Mouse (Mus musculus) fat pad, adult 2 months (tissue): ENCODE measurements around the gene Gm17174.
"Not testable (repeated sequence)": the region's sequence is repeated elsewhere in the genome, so short reads cannot be mapped to it uniquely, and the experiment has no call there.

Experiments
- DNase-seq: peaks from one replicate; pipeline ENCODE4 v3.0.0-alpha.2; 2011; ENCODE audit warnings: low read depth, low spot score; ENCODE audit errors: extremely low read depth

The Gm17174 gene

GRCm38 (mm10) chr14:51592039-51592438, at the start of gene Gm17174:
Gm17174 (minus strand) TSS chr14:51592139.
- DNase-seq = not testable (repeated sequence)

- not testable (repeated sequence) for DNase-seq
Measured at GRCm38 (mm10) chr14:51635566-51635965, 43.6 kb upstream of the Gm17174 start, which contains the start of gene Gm4181. Gm4181 (minus strand) TSS chr14:51635666.

DNA sequence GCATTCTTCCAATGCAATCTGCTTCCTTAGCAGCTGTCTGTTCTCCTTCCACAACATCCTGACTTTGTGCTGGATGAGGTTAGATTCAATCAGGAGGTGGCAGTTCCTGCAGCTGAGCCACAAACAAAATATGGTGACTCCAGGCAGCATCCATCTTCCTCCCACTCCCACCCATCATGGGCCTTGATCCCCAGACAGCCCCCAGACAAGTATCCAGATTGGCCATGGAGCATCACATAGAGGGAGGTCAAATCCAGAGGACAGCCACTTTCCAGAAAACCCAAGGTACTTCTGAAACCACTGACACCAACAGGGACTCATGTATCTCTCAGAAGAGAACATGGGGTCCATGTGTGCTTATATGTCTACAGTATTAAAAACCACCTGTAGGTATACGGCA, 40.5 kb upstream of the Gm17174 start:
- not testable (repeated sequence) for DNase-seq

DNA sequence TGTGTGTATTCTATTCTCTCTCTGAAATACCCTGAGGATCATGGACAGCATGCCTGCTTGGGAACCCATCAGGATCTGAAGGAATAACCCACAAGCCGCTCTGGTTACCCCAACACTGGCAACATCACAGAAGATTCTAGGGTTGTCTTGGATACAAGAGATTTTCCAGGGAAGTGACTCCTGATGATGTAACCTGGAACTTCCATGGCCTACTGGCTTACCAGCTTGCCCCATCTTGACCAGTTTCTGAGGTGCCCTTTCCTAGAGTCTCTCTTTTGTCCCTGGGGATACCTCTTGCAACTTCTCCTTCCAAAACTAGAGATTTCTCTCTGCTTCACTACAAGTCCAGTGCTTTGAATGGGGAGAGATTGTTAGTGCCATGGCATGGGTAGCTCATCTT, 19.3 kb upstream of the Gm17174 start, which contains the start of gene Gm17078:
Gene Gm17078 (minus strand): TSS at position 101 of the 400 bp plus-strand sequence.
- DNase-seq = no peak

GRCm38 (mm10) chr14:51573963-51574362, 18.0 kb downstream of the Gm17174 start, which contains the start of gene Gm17175:
Gm17175 (minus strand) TSS chr14:51574063.
- not testable (repeated sequence) for DNase-seq

DNA sequence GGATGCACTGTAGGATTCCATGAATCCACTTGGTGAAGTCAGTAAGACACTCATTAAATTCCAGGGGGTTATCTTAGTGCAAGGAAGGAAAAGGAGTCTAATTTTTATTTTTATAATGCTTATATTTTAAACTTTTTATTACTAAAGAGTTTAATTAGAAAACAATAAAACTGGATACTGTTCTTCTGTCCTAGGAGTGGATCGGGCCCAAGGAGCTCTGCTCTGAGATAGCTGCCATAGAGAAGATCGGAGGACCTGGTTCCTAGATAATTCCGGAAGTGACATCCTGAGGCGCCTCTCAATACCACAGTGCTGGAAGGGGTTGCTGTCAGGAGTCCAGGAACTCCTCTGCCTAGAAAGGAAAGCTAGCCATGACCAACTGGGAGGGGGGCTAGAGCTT, 39.4 kb downstream of the Gm17174 start, which contains the start of gene Gm5622:
Gene Gm5622 (plus strand): TSS at position 301 of the 400 bp plus-strand sequence.
- no peak for DNase-seq
